Mouse (Mus musculus) intestine, embryonic 15.5 days (tissue): ENCODE results near the gene Nr2f1. TPM values are rescaled to one million over a fixed set of nuclear protein-coding genes. Genes with fewer than 3 reads are reported as not detected.
A peak's percentile ranks its signal among the peaks of the same experiment; 100 is the strongest.

Source experiments
- ATAC-seq: fragments of 200-750 bp; cut with Nextera tagmentation; 2 replicates; pipeline ENCODE4 v1.8.0; 2017; ENCODE audit warnings: moderate TSS enrichment, moderate library complexity
- H3K27ac ChIP-seq: fragments of 300-500 bp; sonication (generic); 2 replicates; pipeline ENCODE4 v1.5.1; 2015; ENCODE audit warnings: mild to moderate bottlenecking, inconsistent platforms
- H3K27me3 ChIP-seq: fragments of 300-500 bp; sonication (generic); replicated peaks from 2 replicates; pipeline ENCODE4 v1.6.1; 2015; ENCODE audit warnings: inconsistent platforms
- H3K36me3 ChIP-seq: fragments of 300-500 bp; sonication (generic); 2 replicates; pipeline ENCODE4 v1.6.1; 2015; ENCODE audit warnings: inconsistent platforms
- H3K4me1 ChIP-seq: fragments of 300-500 bp; sonication (generic); replicated peaks from 2 replicates; pipeline ENCODE4 v1.6.1; 2015; ENCODE audit warnings: inconsistent platforms
- H3K4me2 ChIP-seq: fragments of 300-500 bp; sonication (generic); replicated peaks from 2 replicates; pipeline ENCODE4 v1.6.1; 2015; ENCODE audit warnings: mild to moderate bottlenecking, inconsistent platforms
- H3K4me3 ChIP-seq: fragments of 300-500 bp; sonication (generic); replicated peaks from 2 replicates; pipeline ENCODE4 v1.5.1; 2015; ENCODE audit warnings: inconsistent platforms
- H3K9ac ChIP-seq: fragments of 300-500 bp; sonication (generic); 2 replicates; pipeline ENCODE4 v1.6.1; 2015; ENCODE audit warnings: inconsistent platforms
- H3K9me3 ChIP-seq: fragments of 300-500 bp; sonication (generic); 2 replicates; pipeline ENCODE4 v1.6.1; 2016; ENCODE audit warnings: inconsistent platforms
- WGBS: fragments of 180-500 bp; shearing (Covaris S2); methylation state at CpG from one replicate; pipeline ENCODE4 v1.1.7; 2015; 5-methylcytosine and 5-hydroxymethylcytosine counted together
- polyA plus RNA-seq: library from polyadenylated mRNA; unstranded; fragments of >200 nt; fragmentation: Nextera tagmentation; extraction: Ambion mirVana; gene quantifications from 2 replicates; pipeline ENCODE4 v1.2.1, GENCODE M21; 2015

Nr2f1 gene
- polyA plus RNA-seq, 1 experiment from 2014 or later = 2.6 TPM

GRCm38 (mm10) chr13:78207796-78208645 is 8.5 kb upstream of the Nr2f1 start:
- Histone ChIP-seq H3K9ac (no peak overlapping the region), H3K4me3 (no peak overlapping the region), H3K27me3 (peaks cover 61% of the 10 kb centered on the region), H3K4me1 (peaks cover 7% of the 10 kb centered on the region), H3K4me2 (no peak overlapping the region), H3K9me3 (no peaks in the 10 kb centered on the region), H3K27ac (no peak overlapping the region), H3K36me3 (no peaks in the 10 kb centered on the region)
- no peak for ATAC-seq
- 31% methylated on average over 12 of the region's 12 CpGs for WGBS

- H3K4me3 ChIP-seq = no peak overlapping the region
- H3K36me3 ChIP-seq = no peaks in the 10 kb centered on the region
- H3K27me3 ChIP-seq = peaks cover 60% of the 10 kb centered on the region
- H3K4me2 ChIP-seq = no peak overlapping the region
- H3K9ac ChIP-seq = no peak overlapping the region
- no peak for ATAC-seq
- H3K4me1 ChIP-seq = peaks cover 12% of the 10 kb centered on the region
- H3K27ac ChIP-seq = no peak overlapping the region
- WGBS = 57% methylated on average over 7 of the region's 7 CpGs
- no peaks in the 10 kb centered on the region for H3K9me3 ChIP-seq
Observed at GRCm38 (mm10) chr13:78206891-78207430, 7.4 kb upstream of the Nr2f1 start.

GRCm38 (mm10) chr13:78205426-78205825 is 5.9 kb upstream of the Nr2f1 start:
- Histone ChIP-seq H3K9me3 (no peaks in the 10 kb centered on the region), H3K4me1 (peaks cover 9% of the 10 kb centered on the region; the same call in 1 of the 2 replicates), H3K27ac (no peak overlapping the region), H3K4me2 (no peak overlapping the region), H3K4me3 (no peak overlapping the region), H3K27me3 (peaks cover 50% of the 10 kb centered on the region), H3K36me3 (no peaks in the 10 kb centered on the region), H3K9ac (no peak overlapping the region)
- no peak for ATAC-seq

GRCm38 (mm10) chr13:78203348-78204061 is 3.9 kb upstream of the Nr2f1 start:
- Histone ChIP-seq H3K4me1 (0 out of 2 replicates have a peak, but pooled peaks cover 7% of the 10 kb centered on the region), H3K27me3 (peaks cover 35% of the 10 kb centered on the region), H3K27ac (peak overlapping the region; percentile 66), H3K36me3 (no peaks in the 10 kb centered on the region), H3K4me2 (peak overlapping the region; percentile 94), H3K9me3 (no peaks in the 10 kb centered on the region), H3K4me3 (peak overlapping the region; percentile 44), H3K9ac (peak overlapping the region; percentile 28)
- WGBS = 1% methylated on average over 36 of the region's 37 CpGs
- ATAC-seq = peak; percentile 33

GRCm38 (mm10) chr13:78202574-78203347 is 3.2 kb upstream of the Nr2f1 start:
- H3K4me2 ChIP-seq = peak overlapping the region; percentile 94
- ATAC-seq = peak; percentile 3; the same call in 1 of the 2 replicates
- H3K4me3 ChIP-seq = peak overlapping the region; percentile 44
- H3K4me1 ChIP-seq = peaks cover 7% of the 10 kb centered on the region; the same call in 1 of the 2 replicates
- peaks cover 35% of the 10 kb centered on the region for H3K27me3 ChIP-seq
- no peaks in the 10 kb centered on the region for H3K9me3 ChIP-seq
- peak overlapping the region; percentile 45 for H3K27ac ChIP-seq
- H3K9ac ChIP-seq = peak overlapping the region; percentile 28
- WGBS = under 1% methylated on average over 47 of the region's 47 CpGs
- no peaks in the 10 kb centered on the region for H3K36me3 ChIP-seq

- no peak for ATAC-seq
- Histone ChIP-seq H3K4me1 (peaks cover 7% of the 10 kb centered on the region; the same call in 1 of the 2 replicates), H3K9me3 (no peaks in the 10 kb centered on the region), H3K4me2 (peak overlapping the region; percentile 94), H3K4me3 (peak overlapping the region; percentile 44), H3K27me3 (peaks cover 34% of the 10 kb centered on the region), H3K9ac (no peak overlapping the region), H3K36me3 (no peaks in the 10 kb centered on the region), H3K27ac (no peak overlapping the region)
- 2% methylated on average over 22 of the region's 22 CpGs for WGBS
Observed at GRCm38 (mm10) chr13:78201871-78202565, 2.5 kb upstream of the Nr2f1 start.

GRCm38 (mm10) chr13:78200991-78201870 is 1.7 kb upstream of the Nr2f1 start:
- Histone ChIP-seq H3K27ac (no peak overlapping the region), H3K9ac (no peak overlapping the region), H3K9me3 (no peaks in the 10 kb centered on the region), H3K36me3 (no peaks in the 10 kb centered on the region), H3K4me2 (peak overlapping the region; percentile 94), H3K27me3 (peaks cover 34% of the 10 kb centered on the region), H3K4me1 (peaks cover 7% of the 10 kb centered on the region; the same call in 1 of the 2 replicates), H3K4me3 (peak overlapping the region; percentile 44)
- peak; percentile 65 for ATAC-seq
- 2% methylated on average over 28 of the region's 30 CpGs for WGBS

GRCm38 (mm10) chr13:78200407-78200806 is 850 bp upstream of the Nr2f1 start:
- Histone ChIP-seq H3K27ac (no peak overlapping the region), H3K4me2 (peak overlapping the region; percentile 94), H3K4me1 (peaks cover 7% of the 10 kb centered on the region), H3K27me3 (peaks cover 36% of the 10 kb centered on the region), H3K9ac (no peak overlapping the region), H3K9me3 (no peaks in the 10 kb centered on the region), H3K36me3 (no peaks in the 10 kb centered on the region), H3K4me3 (peak overlapping the region; percentile 27)
- WGBS = under 1% methylated on average over 9 of the region's 9 CpGs
- ATAC-seq = peak; percentile 16; the same call in 1 of the 2 replicates

GRCm38 (mm10) chr13:78198871-78199641 is 501 bp downstream of the Nr2f1 start:
- Histone ChIP-seq H3K4me3 (peak overlapping the region; percentile 67), H3K4me2 (peak overlapping the region; percentile 94), H3K9me3 (no peaks in the 10 kb centered on the region), H3K36me3 (no peaks in the 10 kb centered on the region), H3K27me3 (peaks cover 39% of the 10 kb centered on the region), H3K9ac (peak overlapping the region; percentile 68), H3K4me1 (peaks cover 15% of the 10 kb centered on the region), H3K27ac (peak overlapping the region; percentile 82)
- peak; percentile 50 for ATAC-seq
- WGBS = under 1% methylated on average over 81 of the region's 92 CpGs

- peaks cover 36% of the 10 kb centered on the region for H3K27me3 ChIP-seq
- ATAC-seq = peak; percentile 27
Observed at GRCm38 (mm10) chr13:78198391-78198870, 1.1 kb downstream of the Nr2f1 start.

More at GRCm38 (mm10) chr13:78198391-78198870, 1.1 kb downstream of the Nr2f1 start:
- Histone ChIP-seq H3K4me2 (peak overlapping the region; percentile 94), H3K9ac (peak overlapping the region; percentile 68), H3K27ac (peak overlapping the region; percentile 82), H3K4me1 (peaks cover 15% of the 10 kb centered on the region), H3K9me3 (no peaks in the 10 kb centered on the region), H3K4me3 (peak overlapping the region; percentile 67), H3K36me3 (no peaks in the 10 kb centered on the region)
- 0% methylated on average over 18 of the region's 63 CpGs for WGBS
